Mouse (Mus musculus): ENCODE measurements around the gene Gm47955. TPM values are rescaled to one million over a fixed set of nuclear protein-coding genes. Genes with fewer than 3 reads are reported as not detected.
"Not testable (repeated sequence)": the region's sequence is repeated elsewhere in the genome, so short reads cannot be mapped to it uniquely, and the experiment has no call there.

Gm47955 gene
- polyA plus RNA-seq, 1 experiment = not detected

- H3K79me2 ChIP-seq (ENCODE audit: control insufficient read depth, insufficient read depth) = no peaks in the 10 kb centered on the region
- TF ChIP-seq MAX (IDR thresholded peaks at IDR 0.05; ENCODE audit: low read depth) = no peak
- no peak for TF ChIP-seq USF1 (IDR thresholded peaks at IDR 0.05; ENCODE audit: low read depth)
- no peak for TF ChIP-seq E2F4 (IDR thresholded peaks at IDR 0.05; ENCODE audit: insufficient read depth)
- TF ChIP-seq TCF12 (IDR thresholded peaks at IDR 0.05; ENCODE audit: insufficient read depth, poor library complexity, severe bottlenecking) = no peak
- no peak for TF ChIP-seq SRF (IDR thresholded peaks at IDR 0.05; ENCODE audit: control insufficient read depth, insufficient read length, low read depth)
- TF ChIP-seq MYOG (IDR thresholded peaks at IDR 0.05; ENCODE audit: control insufficient read depth in 1 of 3, insufficient read depth in 1 of 3, insufficient read length in 2 of 3, low read depth in 2 of 3) = no peak
Measured at GRCm38 (mm10) chr1:82938666-82939065, 21.4 kb upstream of the Gm47955 start.

GRCm38 (mm10) chr1:82942505-82942904 lies 17.6 kb upstream of the Gm47955 start:
- H3K79me2 ChIP-seq (ENCODE audit: control insufficient read depth, insufficient read depth); H3ac ChIP-seq (ENCODE audit: control insufficient read depth, insufficient read length); H3K4me2 ChIP-seq (ENCODE audit: low read depth); H3K27me3 ChIP-seq (ENCODE audit: control insufficient read depth, insufficient read depth, insufficient read length); H3K36me3 ChIP-seq (ENCODE audit: control insufficient read depth, insufficient read depth); H3K4me3 ChIP-seq: not testable (repeated sequence)

More at GRCm38 (mm10) chr1:82938666-82939065, 21.4 kb upstream of the Gm47955 start:
- H3K4me2 ChIP-seq (ENCODE audit: low read depth) = no peak overlapping the region
- no peaks in the 10 kb centered on the region for H3K27me3 ChIP-seq (ENCODE audit: control insufficient read depth, insufficient read depth, insufficient read length)
- H3K36me3 ChIP-seq (ENCODE audit: control insufficient read depth, insufficient read depth) = no peaks in the 10 kb centered on the region
- no peak overlapping the region for H3ac ChIP-seq (ENCODE audit: control insufficient read depth, insufficient read length)
- H3K4me3 ChIP-seq = no peak overlapping the region

- not testable (repeated sequence) for H3K27me3 ChIP-seq (ENCODE audit: control insufficient read depth, insufficient read depth, insufficient read length); H3K4me2 ChIP-seq (ENCODE audit: low read depth); H3K79me2 ChIP-seq (ENCODE audit: control insufficient read depth, insufficient read depth); H3K36me3 ChIP-seq (ENCODE audit: control insufficient read depth, insufficient read depth); H3ac ChIP-seq (ENCODE audit: control insufficient read depth, insufficient read length); H3K4me3 ChIP-seq
Measured at GRCm38 (mm10) chr1:82943295-82943694, 16.8 kb upstream of the Gm47955 start, which contains the start of gene A030003K21Rik. A030003K21Rik (minus strand) TSS chr1:82943388.

GRCm38 (mm10) chr1:82946029-82946428 lies 14.1 kb upstream of the Gm47955 start:
- not testable (repeated sequence) for H3ac ChIP-seq (ENCODE audit: control insufficient read depth, insufficient read length)

GRCm38 (mm10) chr1:82948601-82949000 lies 11.5 kb upstream of the Gm47955 start:
- TF ChIP-seq POLR2A (IDR thresholded peaks at IDR 0.05; ENCODE audit: insufficient read length, low read depth) (no peak), SRF (IDR thresholded peaks at IDR 0.05; ENCODE audit: control insufficient read depth, insufficient read length, low read depth) (no peak), TCF3 (IDR thresholded peaks at IDR 0.05; ENCODE audit: insufficient read length, low read depth) (no peak), TCF12 (IDR thresholded peaks at IDR 0.05; ENCODE audit: insufficient read depth, poor library complexity, severe bottlenecking) (no peak), MAX (IDR thresholded peaks at IDR 0.05; ENCODE audit: low read depth) (no peak), MYOG (IDR thresholded peaks at IDR 0.05; ENCODE audit: control insufficient read depth in 1 of 3, insufficient read depth in 1 of 3, insufficient read length in 2 of 3, low read depth in 2 of 3) (no peak), MYOD1 (IDR thresholded peaks at IDR 0.05; ENCODE audit: control insufficient read depth in 1 of 3, insufficient read length in 2 of 3, low read depth in 2 of 3) (no peak), USF1 (IDR thresholded peaks at IDR 0.05; ENCODE audit: low read depth) (no peak), CEBPB (IDR thresholded peaks at IDR 0.05; ENCODE audit: insufficient read depth, poor library complexity, severe bottlenecking) (no peak), REST (IDR thresholded peaks at IDR 0.05; ENCODE audit: insufficient read depth, insufficient read length) (no peak), POLR2AphosphoS2 (IDR thresholded peaks at IDR 0.05; ENCODE audit: insufficient read length, low read depth) (no peak)
- no peak overlapping the region for H3K4me3 ChIP-seq

More at GRCm38 (mm10) chr1:82946029-82946428, 14.1 kb upstream of the Gm47955 start:
- H3K27me3 ChIP-seq (ENCODE audit: control insufficient read depth, insufficient read depth, insufficient read length); H3K4me3 ChIP-seq; H3K36me3 ChIP-seq (ENCODE audit: control insufficient read depth, insufficient read depth); H3K4me2 ChIP-seq (ENCODE audit: low read depth); H3K79me2 ChIP-seq (ENCODE audit: control insufficient read depth, insufficient read depth): not testable (repeated sequence)

GRCm38 (mm10) chr1:82955913-82956312 lies 4.2 kb upstream of the Gm47955 start, which contains the start of gene Gm7544:
Gm7544 (minus strand) TSS chr1:82956013.
- H3K4me3 ChIP-seq; H3ac ChIP-seq (ENCODE audit: control insufficient read depth, insufficient read length); H3K36me3 ChIP-seq (ENCODE audit: control insufficient read depth, insufficient read depth); H3K79me2 ChIP-seq (ENCODE audit: control insufficient read depth, insufficient read depth); H3K4me2 ChIP-seq (ENCODE audit: low read depth); H3K27me3 ChIP-seq (ENCODE audit: control insufficient read depth, insufficient read depth, insufficient read length): not testable (repeated sequence)

More at GRCm38 (mm10) chr1:82948601-82949000, 11.5 kb upstream of the Gm47955 start:
- Histone ChIP-seq H3ac (ENCODE audit: control insufficient read depth, insufficient read length) (no peak overlapping the region), H3K79me2 (ENCODE audit: control insufficient read depth, insufficient read depth) (no peaks in the 10 kb centered on the region), H3K27me3 (ENCODE audit: control insufficient read depth, insufficient read depth, insufficient read length) (no peaks in the 10 kb centered on the region), H3K36me3 (ENCODE audit: control insufficient read depth, insufficient read depth) (no peaks in the 10 kb centered on the region), H3K4me2 (ENCODE audit: low read depth) (no peak overlapping the region)

Measured in myocyte (in vitro differentiated cells).